In genomic region chr8:106049840-106050239, GRCm38 (mm10) we compare ENCODE assay signal across 30 mouse cellular contexts. TPM values are rescaled to one million over a fixed set of nuclear protein-coding genes. Genes with fewer than 3 reads are reported as not detected.
DNase-seq lines count a peak whose midpoint lies in the region; ATAC-seq and TF ChIP-seq lines count a peak whose summit lies in the region.
"Had no signal": no experiment of that assay in that cellular context is flagged by ENCODE, and none has a peak within 500 bp of the region (broad histone marks: within the 10 kb centered on the region; RNA-seq: fewer than 3 reads in every experiment).

No protein-coding gene starts in this region.

- no peak for DNase-seq in liver, embryonic 13.5 days
- DNase-seq in liver, postnatal 0 days = no peak
- DNase-seq in urinary bladder, postnatal 4 days (ENCODE audit: low spot score in 2 of 2) = no peak
- DNase-seq: adrenal gland, adult 8-10 months; adrenal gland, postnatal 25 days; cerebellum, adult 11 months; cerebellum, adult 18-20 months; cerebellum, adult 8-10 months; cerebellum, adult 9-11 months; cerebellum, postnatal 14 days; cerebellum, postnatal 36 days; embryo, embryonic 11 days; forebrain, postnatal 0 days had no signal

- H3K4me3 ChIP-seq in liver, embryonic 13.5 days (replicated peaks) = no peak overlapping the region
- H3K4me3 ChIP-seq in liver, postnatal 0 days (ENCODE audit: low read depth, low read length) = no peak overlapping the region
- H3K4me3 ChIP-seq: embryonic facial prominence, embryonic 13.5 days; embryonic facial prominence, embryonic 15.5 days; erythroblast, embryonic 14.5 days; forebrain, embryonic 10.5 days; forebrain, embryonic 12.5 days; forebrain, embryonic 15.5 days had no signal

- no peak for ATAC-seq in liver, embryonic 13.5 days (ENCODE audit: low read depth)
- ATAC-seq in liver, postnatal 0 days = no peak
- peak; percentile 43 for ATAC-seq in granulocyte monocyte progenitor cell, adult 5-6 weeks (replicated peaks; ENCODE audit: poor library complexity, severe bottlenecking)
- ATAC-seq in megakaryocyte progenitor cell, adult 5-6 weeks (replicated peaks; ENCODE audit: poor library complexity) = peak; percentile 59
- no peak for ATAC-seq in frontal cortex, adult (ENCODE audit: low TSS enrichment)
- ATAC-seq: activated CD4-positive, CD25-positive, alpha-beta regulatory T cell, adult 4 months; forebrain, embryonic 15.5 days; forebrain, postnatal 0 days; Patski had no signal

- H3K27ac ChIP-seq in liver, embryonic 13.5 days = peak overlapping the region; percentile 68; the same call in 1 of the 2 replicates
- H3K27ac ChIP-seq in liver, postnatal 0 days (ENCODE audit: low read depth) = no peak overlapping the region
- H3K27ac ChIP-seq: embryonic facial prominence, embryonic 13.5 days; embryonic facial prominence, embryonic 15.5 days; forebrain, embryonic 10.5 days; forebrain, embryonic 12.5 days; forebrain, embryonic 15.5 days had no signal

- no peaks in the 10 kb centered on the region for H3K27me3 ChIP-seq in liver, embryonic 13.5 days
- no peaks in the 10 kb centered on the region for H3K27me3 ChIP-seq in liver, postnatal 0 days (ENCODE audit: insufficient read depth, low read length)
- H3K27me3 ChIP-seq: embryonic facial prominence, embryonic 13.5 days; embryonic facial prominence, embryonic 15.5 days; forebrain, embryonic 12.5 days; forebrain, embryonic 15.5 days; Patski had no signal

- WGBS in liver, embryonic 13.5 days (ENCODE audit: insufficient replicate concordance) = 70% methylated on average over 6 of the region's 6 CpGs
- 77% methylated on average over 6 of the region's 6 CpGs for WGBS in liver, postnatal 0 days (ENCODE audit: insufficient replicate concordance)

- TF ChIP-seq EP300 in liver, postnatal 0 days (IDR thresholded peaks at IDR 0.05; ENCODE audit: low read depth) = no peak

- no peak for TF ChIP-seq CTCF in liver, postnatal 0 days (IDR thresholded peaks at IDR 0.05; ENCODE audit: low read depth)

- peaks cover 60% of the 10 kb centered on the region for H3K36me3 ChIP-seq in liver, embryonic 13.5 days
- H3K36me3 ChIP-seq in liver, postnatal 0 days (replicated peaks; ENCODE audit: insufficient read depth, low read length) = 0 out of 2 replicates have a peak, but pooled peaks cover 13% of the 10 kb centered on the region

- H3K4me1 ChIP-seq in liver, embryonic 13.5 days (replicated peaks) = peaks cover 45% of the 10 kb centered on the region
- peaks cover 31% of the 10 kb centered on the region for H3K4me1 ChIP-seq in liver, postnatal 0 days (ENCODE audit: insufficient read depth)
- H3K4me1 ChIP-seq: embryonic facial prominence, embryonic 13.5 days; embryonic facial prominence, embryonic 15.5 days; forebrain, embryonic 10.5 days; forebrain, embryonic 12.5 days; forebrain, embryonic 15.5 days had no signal

- H3K9me3 ChIP-seq in liver, embryonic 13.5 days (replicated peaks) = no peaks in the 10 kb centered on the region
- no peaks in the 10 kb centered on the region for H3K9me3 ChIP-seq in liver, postnatal 0 days (ENCODE audit: low read length)
- H3K9me3 ChIP-seq: embryonic facial prominence, embryonic 13.5 days; embryonic facial prominence, embryonic 15.5 days; forebrain, embryonic 10.5 days; forebrain, embryonic 12.5 days; forebrain, embryonic 15.5 days; G1E had no signal

- no peak overlapping the region for H3K9ac ChIP-seq in liver, embryonic 13.5 days
- H3K9ac ChIP-seq in liver, postnatal 0 days (replicated peaks) = no peak overlapping the region
- H3K9ac ChIP-seq: embryonic facial prominence, embryonic 13.5 days; embryonic facial prominence, embryonic 15.5 days; forebrain, embryonic 12.5 days; forebrain, embryonic 15.5 days; forebrain, postnatal 0 days had no signal

- H3K4me2 ChIP-seq in liver, embryonic 13.5 days = no peak overlapping the region
- no peak overlapping the region for H3K4me2 ChIP-seq in liver, postnatal 0 days (ENCODE audit: low read depth, low read length)
- H3K4me2 ChIP-seq: embryonic facial prominence, embryonic 13.5 days; embryonic facial prominence, embryonic 15.5 days; forebrain, embryonic 12.5 days; forebrain, embryonic 15.5 days had no signal

RNA-seq across cellular contexts. Expression of gene Nfatc3, which starts 8.8 kb away (rescaled TPM):
- polyA plus RNA-seq in liver, embryonic 13.5 days (2015; fragmentation: Nextera tagmentation; extraction: Ambion mirVana) = 3.3 and 3.8 TPM in 2 replicates
- polyA plus RNA-seq in liver, postnatal 0 days (2015; fragmentation: Nextera tagmentation; extraction: Ambion mirVana) = 2.3 TPM in 2 replicates
- 74.1 and 86.3 TPM in 2 replicates for total RNA-seq in granulocyte monocyte progenitor cell, adult 5-6 weeks (2014; fragmentation: Nextera tagmentation)
- total RNA-seq in granulocyte monocyte progenitor cell, adult 5-6 weeks (2017) = 31.7 and 32.7 TPM in 2 replicates
- total RNA-seq in megakaryocyte progenitor cell, adult 5-6 weeks (2015) = 112 and 126 TPM in 2 replicates
- 25.2 and 32.7 TPM in 2 replicates for total RNA-seq in megakaryocyte progenitor cell, adult 5-6 weeks (2017)

RNA-seq across cellular contexts. Expression of gene Ddx28, which starts 38.2 kb away (rescaled TPM):
- polyA plus RNA-seq in liver, embryonic 13.5 days (2015; fragmentation: Nextera tagmentation; extraction: Ambion mirVana) = 12.9 and 13.2 TPM in 2 replicates
- 13.0 and 14.7 TPM in 2 replicates for polyA plus RNA-seq in liver, postnatal 0 days (2015; fragmentation: Nextera tagmentation; extraction: Ambion mirVana)
- total RNA-seq in granulocyte monocyte progenitor cell, adult 5-6 weeks (2014; fragmentation: Nextera tagmentation) = 5.6 and 11.6 TPM in 2 replicates
- total RNA-seq in granulocyte monocyte progenitor cell, adult 5-6 weeks (2017) = 15.1 and 20.2 TPM in 2 replicates
- 8.6 and 12.0 TPM in 2 replicates for total RNA-seq in megakaryocyte progenitor cell, adult 5-6 weeks (2015)
- 18.2 and 20.8 TPM in 2 replicates for total RNA-seq in megakaryocyte progenitor cell, adult 5-6 weeks (2017)

RNA-seq across cellular contexts. Expression of gene Dpep2nb, which starts 44.1 kb away (rescaled TPM):
- not detected in 2 replicates for polyA plus RNA-seq in liver, embryonic 13.5 days (2015; fragmentation: Nextera tagmentation; extraction: Ambion mirVana)
- polyA plus RNA-seq in liver, postnatal 0 days (2015; fragmentation: Nextera tagmentation; extraction: Ambion mirVana) = not detected in 2 replicates
- not detected in 2 replicates for total RNA-seq in granulocyte monocyte progenitor cell, adult 5-6 weeks (2014; fragmentation: Nextera tagmentation)
- total RNA-seq in granulocyte monocyte progenitor cell, adult 5-6 weeks (2017) = 0.39 TPM in 1 of 2 replicates, not detected in the other
- total RNA-seq in megakaryocyte progenitor cell, adult 5-6 weeks (2015) = not detected in 2 replicates
- total RNA-seq in megakaryocyte progenitor cell, adult 5-6 weeks (2017) = not detected in 2 replicates
- total RNA-seq: adrenal gland, adult 18-20 months; adrenal gland, adult 8-10 months; adrenal gland, postnatal 25 days; adrenal gland, postnatal 4 days; forebrain, postnatal 0 days had no signal
- polyA plus RNA-seq: activated CD4-positive, CD25-positive, alpha-beta regulatory T cell, adult 4 months; brain, embryonic 14.5 days; embryonic facial prominence, embryonic 11.5 days; embryonic facial prominence, embryonic 13.5 days; embryonic facial prominence, embryonic 15.5 days; erythroblast, embryonic 14.5 days; forebrain, embryonic 10.5 days; forebrain, embryonic 12.5 days; forebrain, embryonic 15.5 days; forebrain, postnatal 0 days; frontal cortex, adult 2 months; G1E had no signal

RNA-seq across cellular contexts. Expression of gene Dus2, which starts 58.7 kb away (rescaled TPM):
- polyA plus RNA-seq in liver, embryonic 13.5 days (2015; fragmentation: Nextera tagmentation; extraction: Ambion mirVana) = 13.3 and 14.4 TPM in 2 replicates
- 8.2 and 9.5 TPM in 2 replicates for polyA plus RNA-seq in liver, postnatal 0 days (2015; fragmentation: Nextera tagmentation; extraction: Ambion mirVana)
- 8.3 and 9.6 TPM in 2 replicates for total RNA-seq in granulocyte monocyte progenitor cell, adult 5-6 weeks (2014; fragmentation: Nextera tagmentation)
- total RNA-seq in granulocyte monocyte progenitor cell, adult 5-6 weeks (2017) = 10.8 and 20.1 TPM in 2 replicates
- total RNA-seq in megakaryocyte progenitor cell, adult 5-6 weeks (2015) = 7.9 and 12.0 TPM in 2 replicates
- 10.8 and 20.3 TPM in 2 replicates for total RNA-seq in megakaryocyte progenitor cell, adult 5-6 weeks (2017)

Comparison
In these comparisons a context has a peak if more than half of its experiments do, and no peak if none do; other contexts are left out.
1. ATAC-seq: peak in granulocyte monocyte progenitor cell, adult 5-6 weeks (single experiment) and megakaryocyte progenitor cell, adult 5-6 weeks (single experiment); none in liver, embryonic 13.5 days (single experiment), liver, postnatal 0 days (single experiment) and frontal cortex, adult (single experiment).